Mouse (Mus musculus) layer of hippocampus, adult 9-10 months (tissue): ENCODE measurements around the gene Ggt6.

ENCODE experiments used
- DNase-seq: peaks from one replicate; pipeline ENCODE4 v3.0.0; 2022; ENCODE audit warnings: low spot score

The Ggt6 gene

GRCm38 (mm10) chr11:72476074-72476625, 40.8 kb downstream of the Ggt6 start:
- no peak for DNase-seq

DNA sequence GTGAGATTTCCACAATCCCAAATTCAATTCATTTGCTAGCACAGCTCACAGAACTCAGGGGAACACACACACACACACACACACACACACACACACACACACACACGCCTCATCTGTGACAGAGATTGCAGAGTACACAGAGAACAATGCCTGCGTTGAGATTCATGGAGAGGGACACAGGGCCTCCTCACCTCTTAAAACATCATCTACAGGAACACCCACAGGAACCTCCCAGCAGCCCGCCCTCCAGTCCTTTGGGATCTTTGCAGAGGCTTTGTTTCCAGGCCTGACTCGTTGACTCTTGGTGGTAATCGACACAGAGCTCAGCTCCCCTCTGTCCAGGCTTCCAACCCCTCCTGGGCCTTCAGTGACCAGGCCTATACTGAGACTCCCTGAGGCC, 41.9 kb downstream of the Ggt6 start:
- DNase-seq: no peak

DNA sequence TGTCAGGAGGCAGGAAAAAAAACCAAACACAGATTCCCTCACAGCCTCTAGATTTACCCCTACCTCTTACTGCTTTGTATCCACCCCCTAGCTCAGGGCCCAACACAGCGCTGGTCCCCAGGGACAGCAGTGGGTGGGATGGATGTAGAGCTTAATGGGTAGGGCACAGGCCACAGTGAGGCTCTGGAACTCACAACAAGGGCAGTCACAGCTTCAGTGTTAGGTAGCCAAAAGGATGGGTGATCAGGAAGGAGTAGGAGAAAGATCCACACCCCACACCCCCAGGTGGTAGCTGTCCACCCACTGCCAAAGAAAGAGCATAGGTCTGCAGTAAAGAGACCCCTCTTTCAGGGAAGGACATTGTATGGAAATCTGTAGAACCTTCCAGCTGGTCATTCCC, 42.3 kb downstream of the Ggt6 start:
- DNase-seq: no peak

DNA sequence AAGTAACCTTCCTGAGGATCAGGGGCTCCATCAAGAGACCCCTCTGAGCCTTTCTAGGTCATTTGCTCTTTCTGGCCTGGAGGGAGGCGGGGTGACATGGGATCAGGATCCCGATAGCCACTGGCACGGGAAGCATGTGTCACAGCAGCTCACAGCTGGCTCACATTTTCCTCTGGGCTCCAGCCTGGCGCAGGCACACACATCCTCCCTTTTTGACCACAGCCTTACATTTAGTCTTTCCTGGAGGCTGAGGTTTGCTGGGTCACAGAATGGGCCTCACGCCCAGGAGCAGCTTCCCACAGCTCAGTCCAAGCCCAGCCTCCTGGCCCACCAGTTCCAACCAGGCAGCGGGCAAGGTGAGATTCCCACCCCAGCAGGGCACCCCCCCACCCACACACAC, 42.9 kb downstream of the Ggt6 start:
- no peak for DNase-seq

GRCm38 (mm10) chr11:72479499-72479898, 44.2 kb downstream of the Ggt6 start:
- DNase-seq: no peak

DNA sequence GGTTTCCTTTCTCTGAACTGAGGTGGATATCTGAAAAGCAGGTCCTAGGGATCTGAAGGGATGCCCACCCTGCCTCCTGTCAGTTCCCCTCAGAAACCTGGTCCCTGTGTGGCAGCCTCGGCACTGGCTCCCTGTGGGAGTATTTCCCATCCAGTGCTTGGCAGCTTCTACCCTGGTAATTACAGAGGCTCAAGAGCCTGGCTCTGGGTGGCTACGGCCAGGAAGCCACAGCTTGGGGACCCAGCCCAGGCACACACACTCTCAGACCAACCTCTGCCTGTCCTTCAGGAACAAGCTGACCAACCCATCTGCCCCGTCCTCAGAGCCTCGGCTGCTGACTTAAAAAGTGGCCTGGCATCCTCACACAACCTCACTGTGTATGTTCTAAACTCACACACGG, 46.0 kb downstream of the Ggt6 start:
- no peak for DNase-seq

DNA sequence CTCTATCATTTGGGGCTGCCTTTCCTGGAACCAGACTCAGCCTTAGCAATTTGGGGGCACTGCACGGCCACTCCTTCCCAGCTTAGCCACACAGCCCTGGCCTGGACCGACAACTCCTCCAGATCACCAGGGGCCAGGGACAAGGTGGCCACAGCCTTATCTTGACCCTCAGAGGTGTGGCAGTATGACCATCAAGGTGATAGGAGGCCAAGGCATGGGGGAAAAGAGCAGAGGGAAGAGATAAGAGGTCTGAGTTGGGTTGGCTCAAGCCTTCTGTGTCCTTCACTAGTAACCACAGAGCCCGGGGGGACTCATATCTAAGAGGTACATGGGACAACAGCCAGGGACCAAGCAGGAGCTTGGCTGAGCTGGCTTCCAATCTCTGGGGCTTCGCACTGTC, 46.6 kb downstream of the Ggt6 start:
- DNase-seq: no peak

- DNase-seq: no peak
These were observed 49.2 kb downstream of the Ggt6 start for GRCm38 (mm10) chr11:72484549-72484948.

- DNase-seq: no peak
These were observed 49.8 kb downstream of the Ggt6 start for GRCm38 (mm10) chr11:72485157-72485556.

DNA sequence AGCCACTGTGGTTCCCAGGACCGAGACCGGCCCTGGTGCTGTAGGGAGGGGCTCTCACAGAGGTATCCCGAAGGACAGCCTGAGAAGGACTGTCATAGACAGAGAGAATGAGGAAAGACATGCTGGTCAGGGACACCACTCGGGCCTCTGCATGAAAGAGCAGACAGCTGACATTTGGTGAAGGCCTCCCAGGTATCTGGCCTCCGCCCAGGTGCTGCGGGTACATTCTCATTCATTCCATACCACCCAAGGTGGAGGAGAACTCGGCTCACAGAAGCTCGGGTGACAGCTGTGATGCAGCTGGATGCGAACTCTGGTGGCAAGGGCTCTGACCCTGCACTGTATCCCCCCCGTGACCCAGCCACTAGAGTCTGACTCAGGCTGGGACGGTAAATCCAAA, 50.6 kb downstream of the Ggt6 start:
- DNase-seq: no peak

DNA sequence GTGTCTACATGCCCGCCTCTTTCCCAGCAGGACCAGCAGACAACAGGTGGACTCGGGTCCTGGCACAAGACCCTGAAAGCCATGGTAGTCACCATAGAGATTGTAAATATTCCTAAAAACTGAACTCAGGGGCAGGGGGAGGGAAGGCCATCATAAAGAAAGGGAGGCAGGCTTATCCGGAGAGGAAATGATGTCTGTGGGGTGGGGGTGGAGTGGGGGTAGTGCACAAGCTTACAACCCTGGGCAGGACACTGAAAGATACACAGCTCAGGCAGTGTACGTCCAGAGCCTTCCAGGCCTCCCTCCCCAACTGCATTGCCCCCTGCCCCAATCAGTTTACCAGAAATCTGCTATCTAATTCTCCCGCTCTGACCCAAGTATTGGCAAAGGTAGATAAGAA, 51.8 kb downstream of the Ggt6 start:
- DNase-seq: no peak

DNA sequence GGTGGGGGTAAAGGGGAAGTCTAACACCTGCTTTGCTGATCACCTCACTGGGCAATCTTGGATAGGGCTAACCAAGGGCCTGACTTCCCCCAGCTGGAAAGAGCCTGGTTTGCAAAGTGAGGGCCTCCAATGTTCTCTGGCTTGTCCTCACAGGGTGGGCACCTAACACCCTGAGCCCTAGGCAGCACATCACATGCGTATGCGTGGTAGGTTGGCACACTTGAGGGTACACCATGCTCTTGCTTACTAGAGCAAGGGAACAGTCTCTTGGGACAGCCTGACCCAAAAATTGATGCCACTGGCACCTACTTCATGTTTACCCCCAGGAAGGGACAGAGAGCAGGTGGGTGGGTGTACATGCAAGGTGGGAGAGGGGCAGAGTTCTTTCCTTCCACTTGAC, 52.4 kb downstream of the Ggt6 start:
- DNase-seq: no peak
